Mouse (Mus musculus) MEL (cell line): Measurements from ENCODE around the gene Erg.

Experiments
- CTCF ChIP-seq, 3 experiments: IDR thresholded peaks in 2 of 3; conservative IDR thresholded peaks in 1 of 3; 2 replicates each; pipeline ENCODE4 v1.5.1; 2011 to 2012; ENCODE audit warnings: low read length in 3 of 3, low read depth in 2 of 3, mild to moderate bottlenecking in 2 of 3, improper control_type of control experiment in 1 of 3, inconsistent platforms in 1 of 3, mixed read lengths in 1 of 3, moderate library complexity in 1 of 3; ENCODE audit not compliant: control insufficient read depth in 1 of 3, insufficient read depth in 1 of 3, poor library complexity in 1 of 3, severe bottlenecking in 1 of 3
- ELF1 ChIP-seq: IDR thresholded peaks from 2 replicates; pipeline ENCODE4 v1.6.1; 2014; ENCODE audit warnings: low read depth, mild to moderate bottlenecking, inconsistent platforms, low read length, improper control_type of control experiment, moderate library complexity
- EP300 ChIP-seq, 2 experiments: IDR thresholded peaks; 2 replicates each; pipeline ENCODE4 v1.6.1; 2011; ENCODE audit warnings: improper control_type of control experiment in 2 of 2, low read length in 2 of 2, low read depth in 1 of 2, mild to moderate bottlenecking in 1 of 2
- GATA1 ChIP-seq: IDR thresholded peaks from 2 replicates; pipeline ENCODE4 v1.6.1; 2011; ENCODE audit warnings: low read depth, low read length, improper control_type of control experiment
- MAZ ChIP-seq: IDR thresholded peaks from 2 replicates; pipeline ENCODE4 v1.6.1; 2012; ENCODE audit warnings: low read depth, mild to moderate bottlenecking, inconsistent platforms, low read length, improper control_type of control experiment
- POLR2A ChIP-seq, 2 experiments: IDR thresholded peaks; 2 replicates each; pipeline ENCODE4 v1.6.1; 2011 to 2012; ENCODE audit warnings: low read length in 2 of 2, mild to moderate bottlenecking in 2 of 2, control low read depth in 1 of 2, improper control_type of control experiment in 1 of 2, low read depth in 1 of 2, moderate library complexity in 1 of 2; ENCODE audit not compliant: control insufficient read depth in 1 of 2, insufficient read depth in 1 of 2, poor library complexity in 1 of 2
- POLR2AphosphoS2 ChIP-seq: IDR thresholded peaks from 2 replicates; pipeline ENCODE4 v1.6.1; 2011; ENCODE audit warnings: low read length, improper control_type of control experiment
- POLR2AphosphoS5 ChIP-seq: IDR thresholded peaks from 2 replicates; pipeline ENCODE4 v1.6.1; 2012; ENCODE audit warnings: low read depth, borderline replicate concordance, mild to moderate bottlenecking, inconsistent platforms, low read length, moderate library complexity, mixed read lengths
- RCOR1 ChIP-seq: IDR thresholded peaks from 2 replicates; pipeline ENCODE4 v1.6.1; 2012; ENCODE audit warnings: low read depth, mild to moderate bottlenecking, inconsistent platforms, low read length, improper control_type of control experiment
- TAL1 ChIP-seq: IDR thresholded peaks from 2 replicates; pipeline ENCODE4 v1.6.1; 2012; ENCODE audit warnings: mild to moderate bottlenecking, inconsistent platforms, low read length, moderate library complexity, mixed read lengths
- TCF12 ChIP-seq: IDR thresholded peaks from 2 replicates; pipeline ENCODE4 v1.6.1; 2014; ENCODE audit warnings: low read depth, mild to moderate bottlenecking, inconsistent platforms, low read length, improper control_type of control experiment, moderate library complexity
- USF1 ChIP-seq: IDR thresholded peaks from 2 replicates; pipeline ENCODE4 v1.6.1; 2014; ENCODE audit warnings: low read depth, mild to moderate bottlenecking, inconsistent platforms, low read length, improper control_type of control experiment, moderate library complexity
- USF2 ChIP-seq, 2 experiments: IDR thresholded peaks; 2 replicates each; pipeline ENCODE4 v1.6.1; 2011 to 2012; ENCODE audit warnings: improper control_type of control experiment in 2 of 2, low read length in 2 of 2, borderline replicate concordance in 1 of 2, inconsistent platforms in 1 of 2, low read depth in 1 of 2, mild to moderate bottlenecking in 1 of 2; ENCODE audit not compliant: insufficient read depth in 1 of 2
- ZC3H11A ChIP-seq: IDR thresholded peaks from 2 replicates; pipeline ENCODE4 v1.6.1; 2012; ENCODE audit warnings: low read depth, mild to moderate bottlenecking, inconsistent platforms, low read length, improper control_type of control experiment

- TF ChIP-seq USF1: no peak
- no peak for TF ChIP-seq MAZ
- no peak for TF ChIP-seq POLR2AphosphoS5
- TF ChIP-seq RCOR1: no peak
- no peak for TF ChIP-seq CTCF (IDR thresholded peaks at IDR 0.05 in 2 of 3, conservative IDR thresholded peaks at IDR 0.05 in 1 of 3; ENCODE audit: control insufficient read depth in 1 of 3, insufficient read depth in 1 of 3, low read depth in 2 of 3, low read length in 3 of 3, poor library complexity in 1 of 3, severe bottlenecking in 1 of 3)
- no peak for TF ChIP-seq TCF12
- no peak for TF ChIP-seq POLR2AphosphoS2
- TF ChIP-seq ELF1: no peak
- TF ChIP-seq POLR2A (IDR thresholded peaks at IDR 0.05; ENCODE audit: control insufficient read depth in 1 of 2, insufficient read depth in 1 of 2, low read depth in 1 of 2, low read length in 2 of 2, poor library complexity in 1 of 2): no peak
- no peak for TF ChIP-seq EP300 (IDR thresholded peaks at IDR 0.05; ENCODE audit: low read depth in 1 of 2, low read length in 2 of 2)
- no peak for TF ChIP-seq USF2 (IDR thresholded peaks at IDR 0.05; ENCODE audit: borderline replicate concordance in 1 of 2, insufficient read depth in 1 of 2, low read depth in 1 of 2, low read length in 2 of 2)
- no peak for TF ChIP-seq TAL1
- no peak for TF ChIP-seq GATA1
- TF ChIP-seq ZC3H11A: no peak
Observed at GRCm38 (mm10) chr16:95527561-95527960, 58.8 kb downstream of the Erg start.
